Mouse (Mus musculus): Measurements from ENCODE around the gene Tmc6. TPM values are rescaled to one million over a fixed set of nuclear protein-coding genes. Genes with fewer than 3 reads are reported as not detected.

Tmc6 gene
- polyA plus RNA-seq, 1 experiment from 2014 or later = 17.5 TPM

GRCm38 (mm10) chr11:117809407-117810311 lies 27.7 kb upstream of the Tmc6 start, which contains the start of the genes Gm20708 and Syngr2:
Gene Gm20708 (plus strand): TSS chr11:117809668.
Gene Syngr2 (plus strand): TSS chr11:117809668.
- Histone ChIP-seq H3K27me3 (no peaks in the 10 kb centered on the region), H3K9ac (peak within 1 kb of the TSS; percentile 67), H3K27ac (0 out of 2 replicates have a peak within 1 kb of the TSS, but pooled peaks have one; percentile 38), H3K4me2 (replicated peaks) (peak within 1 kb of the TSS; percentile 100), H3K4me1 (peaks cover 12% of the 10 kb centered on the region), H3K9me3 (no peaks in the 10 kb centered on the region), H3K36me3 (peaks cover 24% of the 10 kb centered on the region), H3K4me3 (peak within 1 kb of the TSS; percentile 78)
- under 1% methylated on average over 73 of the region's 75 CpGs for WGBS
- peak; percentile 32; the same call in 1 of the 2 replicates for ATAC-seq (ENCODE audit: insufficient number of reproducible peaks, insufficient read depth, low FRiP score, low TSS enrichment)

GRCm38 (mm10) chr11:117806781-117807180 lies 24.8 kb upstream of the Tmc6 start:
- Histone ChIP-seq H3K4me3 (no peak overlapping the region), H3K27me3 (no peaks in the 10 kb centered on the region), H3K36me3 (no peaks in the 10 kb centered on the region), H3K9ac (no peak overlapping the region), H3K9me3 (no peaks in the 10 kb centered on the region), H3K4me1 (peaks cover 12% of the 10 kb centered on the region), H3K27ac (no peak overlapping the region), H3K4me2 (replicated peaks) (no peak overlapping the region)
- 92% methylated on average over 6 of the region's 6 CpGs for WGBS
- no peak for ATAC-seq (ENCODE audit: insufficient number of reproducible peaks, insufficient read depth, low FRiP score, low TSS enrichment)

GRCm38 (mm10) chr11:117803166-117803688 lies 21.2 kb upstream of the Tmc6 start:
- H3K4me3 ChIP-seq = no peak overlapping the region
- no peaks in the 10 kb centered on the region for H3K9me3 ChIP-seq
- no peaks in the 10 kb centered on the region for H3K27me3 ChIP-seq
- no peak overlapping the region for H3K4me2 ChIP-seq (replicated peaks)
- H3K27ac ChIP-seq = no peak overlapping the region
- no peak for ATAC-seq (ENCODE audit: insufficient number of reproducible peaks, insufficient read depth, low FRiP score, low TSS enrichment)
- 98% methylated on average over 3 of the region's 3 CpGs for WGBS
- H3K36me3 ChIP-seq = no peaks in the 10 kb centered on the region
- 0 out of 2 replicates have a peak, but pooled peaks cover 3% of the 10 kb centered on the region for H3K4me1 ChIP-seq
- H3K9ac ChIP-seq = no peak overlapping the region

GRCm38 (mm10) chr11:117801650-117802049 lies 19.7 kb upstream of the Tmc6 start:
- no peak overlapping the region for H3K9ac ChIP-seq
- no peaks in the 10 kb centered on the region for H3K36me3 ChIP-seq
- 58% methylated on average over 7 of the region's 7 CpGs for WGBS
- H3K4me3 ChIP-seq = no peak overlapping the region
- no peaks in the 10 kb centered on the region for H3K27me3 ChIP-seq
- no peaks in the 10 kb centered on the region for H3K9me3 ChIP-seq
- no peak overlapping the region for H3K4me2 ChIP-seq (replicated peaks)
- no peak overlapping the region for H3K27ac ChIP-seq
- no peak for ATAC-seq (ENCODE audit: insufficient number of reproducible peaks, insufficient read depth, low FRiP score, low TSS enrichment)
- H3K4me1 ChIP-seq = peaks cover 8% of the 10 kb centered on the region; the same call in 1 of the 2 replicates

GRCm38 (mm10) chr11:117800038-117800437 lies 18.0 kb upstream of the Tmc6 start:
- Histone ChIP-seq H3K4me3 (no peak overlapping the region), H3K4me2 (replicated peaks) (no peak overlapping the region), H3K27me3 (no peaks in the 10 kb centered on the region), H3K36me3 (no peaks in the 10 kb centered on the region), H3K27ac (no peak overlapping the region), H3K9me3 (no peaks in the 10 kb centered on the region), H3K4me1 (peaks cover 8% of the 10 kb centered on the region; the same call in 1 of the 2 replicates), H3K9ac (no peak overlapping the region)
- ATAC-seq (ENCODE audit: insufficient number of reproducible peaks, insufficient read depth, low FRiP score, low TSS enrichment) = no peak
- WGBS = 82% methylated on average over 7 of the region's 7 CpGs

- Histone ChIP-seq H3K27ac (no peak overlapping the region), H3K36me3 (no peaks in the 10 kb centered on the region), H3K4me1 (peaks cover 8% of the 10 kb centered on the region; the same call in 1 of the 2 replicates), H3K9ac (no peak overlapping the region), H3K4me3 (no peak overlapping the region), H3K9me3 (no peaks in the 10 kb centered on the region), H3K27me3 (no peaks in the 10 kb centered on the region), H3K4me2 (replicated peaks) (no peak overlapping the region)
- no peak for ATAC-seq (ENCODE audit: insufficient number of reproducible peaks, insufficient read depth, low FRiP score, low TSS enrichment)
- 67% methylated on average over 5 of the region's 5 CpGs for WGBS
Measured at GRCm38 (mm10) chr11:117799174-117799573, 17.2 kb upstream of the Tmc6 start.

- peaks cover 8% of the 10 kb centered on the region; the same call in 1 of the 2 replicates for H3K4me1 ChIP-seq
- no peaks in the 10 kb centered on the region for H3K36me3 ChIP-seq
- 44% methylated on average over 2 of the region's 2 CpGs for WGBS
- no peak overlapping the region for H3K4me3 ChIP-seq
- no peak overlapping the region for H3K4me2 ChIP-seq (replicated peaks)
- H3K9ac ChIP-seq = no peak overlapping the region
- no peak for ATAC-seq (ENCODE audit: insufficient number of reproducible peaks, insufficient read depth, low FRiP score, low TSS enrichment)
- no peaks in the 10 kb centered on the region for H3K9me3 ChIP-seq
- H3K27me3 ChIP-seq = no peaks in the 10 kb centered on the region
- H3K27ac ChIP-seq = no peak overlapping the region
Measured at GRCm38 (mm10) chr11:117798160-117798541, 16.2 kb upstream of the Tmc6 start.

- no peak within 1 kb of the TSS for H3K9ac ChIP-seq
- ATAC-seq (ENCODE audit: insufficient number of reproducible peaks, insufficient read depth, low FRiP score, low TSS enrichment) = no peak
- no peak within 1 kb of the TSS for H3K27ac ChIP-seq
- H3K27me3 ChIP-seq = no peaks in the 10 kb centered on the region
- WGBS = 56% methylated on average over 9 of the region's 9 CpGs
- H3K36me3 ChIP-seq = no peaks in the 10 kb centered on the region
- peaks cover 9% of the 10 kb centered on the region for H3K4me1 ChIP-seq
- H3K4me3 ChIP-seq = no peak within 1 kb of the TSS
- no peak within 1 kb of the TSS for H3K4me2 ChIP-seq (replicated peaks)
- H3K9me3 ChIP-seq = no peaks in the 10 kb centered on the region
Measured at GRCm38 (mm10) chr11:117797511-117798159, 15.6 kb upstream of the Tmc6 start, which contains the start of gene 6030468B19Rik. Gene 6030468B19Rik (plus strand): TSS chr11:117797660.

- 0 out of 2 replicates have a peak, but pooled peaks cover under 1% of the 10 kb centered on the region for H3K27me3 ChIP-seq
- no peak overlapping the region for H3K9ac ChIP-seq
- no peak for ATAC-seq (ENCODE audit: insufficient number of reproducible peaks, insufficient read depth, low FRiP score, low TSS enrichment)
- 30% methylated on average over 5 of the region's 5 CpGs for WGBS
- H3K4me3 ChIP-seq = no peak overlapping the region
- H3K4me1 ChIP-seq = peaks cover 16% of the 10 kb centered on the region
- no peaks in the 10 kb centered on the region for H3K9me3 ChIP-seq
- no peaks in the 10 kb centered on the region for H3K36me3 ChIP-seq
- no peak overlapping the region for H3K4me2 ChIP-seq (replicated peaks)
- H3K27ac ChIP-seq = no peak overlapping the region
Measured at GRCm38 (mm10) chr11:117796954-117797353, 15.0 kb upstream of the Tmc6 start.

GRCm38 (mm10) chr11:117794035-117794551 lies 12.1 kb upstream of the Tmc6 start:
- no peak overlapping the region for H3K4me3 ChIP-seq
- H3K36me3 ChIP-seq = no peaks in the 10 kb centered on the region
- no peak overlapping the region for H3K27ac ChIP-seq
- no peak overlapping the region for H3K4me2 ChIP-seq (replicated peaks)
- peaks cover 16% of the 10 kb centered on the region for H3K27me3 ChIP-seq
- ATAC-seq (ENCODE audit: insufficient number of reproducible peaks, insufficient read depth, low FRiP score, low TSS enrichment) = no peak
- H3K9me3 ChIP-seq = no peaks in the 10 kb centered on the region
- 61% methylated on average over 4 of the region's 4 CpGs for WGBS
- H3K9ac ChIP-seq = no peak overlapping the region
- peaks cover 23% of the 10 kb centered on the region for H3K4me1 ChIP-seq

GRCm38 (mm10) chr11:117792281-117792888 lies 10.4 kb upstream of the Tmc6 start:
- 9% methylated on average over 22 of the region's 22 CpGs for WGBS
- H3K9me3 ChIP-seq = no peaks in the 10 kb centered on the region
- 0 out of 2 replicates have a peak overlapping the region, but pooled peaks have one; percentile 30 for H3K27ac ChIP-seq
- no peak overlapping the region for H3K4me3 ChIP-seq
- H3K9ac ChIP-seq = peak overlapping the region; percentile 36
- peaks cover 21% of the 10 kb centered on the region for H3K4me1 ChIP-seq
- peaks cover 16% of the 10 kb centered on the region for H3K27me3 ChIP-seq
- no peaks in the 10 kb centered on the region for H3K36me3 ChIP-seq
- H3K4me2 ChIP-seq (replicated peaks) = peak overlapping the region; percentile 47
- ATAC-seq (ENCODE audit: insufficient number of reproducible peaks, insufficient read depth, low FRiP score, low TSS enrichment) = 0 out of 2 replicates have a peak, but pooled peaks have one; percentile 30

All from embryonic facial prominence, embryonic 12.5 days (tissue).